Mouse (Mus musculus): ENCODE results near the gene Med29.

The Med29 gene

DNA sequence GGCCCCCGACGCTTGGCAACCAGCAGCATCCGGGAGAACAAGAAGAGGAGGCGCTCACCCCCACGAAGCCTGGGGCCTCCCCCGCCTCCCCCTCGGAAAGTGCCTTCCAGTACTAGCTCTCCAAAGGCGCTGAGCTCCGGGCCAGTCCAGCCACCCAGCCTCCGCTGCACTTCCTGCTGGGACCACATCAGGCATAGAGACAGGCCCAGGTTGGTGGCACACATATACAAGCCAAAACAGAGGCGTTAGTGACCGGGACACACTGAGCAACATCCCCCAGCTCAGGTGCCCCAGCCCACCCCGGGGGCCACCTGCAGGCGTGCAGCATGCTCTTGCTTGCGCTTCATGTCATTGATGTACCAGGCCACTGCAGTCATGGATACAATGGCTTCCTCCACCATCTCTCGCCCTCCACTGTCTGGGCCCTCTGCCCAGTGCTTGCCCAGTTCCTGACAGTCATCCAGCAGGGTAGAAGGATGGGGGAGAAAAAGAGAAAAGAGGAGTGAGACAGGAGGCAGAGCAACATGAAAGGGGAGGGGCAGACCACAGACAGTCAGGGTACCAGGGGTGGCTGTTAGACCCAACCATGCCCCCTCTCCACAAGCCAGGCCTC is 24.7 kb downstream of the Med29 start:
- in situ Hi-C loops (cut with MboI; ENCODE audit: low pct_unique_long_range_greater_than_20kb in 1 of 2, low sequenced_read_pairs in 2 of 2, unreplicated experiment in 1 of 2), result no loop called here

DNA sequence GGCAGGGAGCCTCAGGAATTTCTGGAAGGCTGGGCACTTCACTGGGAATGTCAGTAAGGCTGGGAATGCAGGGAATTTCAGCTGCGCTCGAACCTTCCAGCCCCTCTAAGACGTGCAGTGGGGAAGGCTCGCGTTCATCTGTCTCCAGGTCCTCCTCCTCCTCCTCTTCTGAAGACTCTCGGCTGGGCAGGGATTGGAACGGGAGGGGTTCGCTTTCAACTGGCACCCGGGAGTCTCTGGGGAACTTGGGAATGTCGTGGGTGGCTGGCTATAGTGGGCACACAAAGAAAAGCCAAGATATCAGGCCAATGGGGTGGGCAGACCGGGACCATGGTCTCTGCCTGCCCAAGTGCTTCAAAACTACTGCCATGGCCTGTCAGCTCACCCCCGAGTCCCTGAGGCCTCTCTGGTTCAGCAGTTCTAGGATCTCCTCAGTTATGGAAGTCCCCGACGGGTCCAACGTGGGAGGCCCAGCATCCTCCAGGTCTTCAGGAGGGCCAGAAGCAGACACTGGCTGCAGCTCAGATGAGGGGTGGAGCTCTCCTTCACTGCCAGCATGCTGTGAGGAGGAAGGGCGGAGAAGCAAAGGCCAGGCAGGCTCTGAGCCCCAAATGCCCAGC is 30.0 kb downstream of the Med29 start:
- in situ Hi-C loops (cut with MboI; ENCODE audit: low pct_unique_long_range_greater_than_20kb in 1 of 2, low sequenced_read_pairs in 2 of 2, unreplicated experiment in 1 of 2), result no loop called here

DNA sequence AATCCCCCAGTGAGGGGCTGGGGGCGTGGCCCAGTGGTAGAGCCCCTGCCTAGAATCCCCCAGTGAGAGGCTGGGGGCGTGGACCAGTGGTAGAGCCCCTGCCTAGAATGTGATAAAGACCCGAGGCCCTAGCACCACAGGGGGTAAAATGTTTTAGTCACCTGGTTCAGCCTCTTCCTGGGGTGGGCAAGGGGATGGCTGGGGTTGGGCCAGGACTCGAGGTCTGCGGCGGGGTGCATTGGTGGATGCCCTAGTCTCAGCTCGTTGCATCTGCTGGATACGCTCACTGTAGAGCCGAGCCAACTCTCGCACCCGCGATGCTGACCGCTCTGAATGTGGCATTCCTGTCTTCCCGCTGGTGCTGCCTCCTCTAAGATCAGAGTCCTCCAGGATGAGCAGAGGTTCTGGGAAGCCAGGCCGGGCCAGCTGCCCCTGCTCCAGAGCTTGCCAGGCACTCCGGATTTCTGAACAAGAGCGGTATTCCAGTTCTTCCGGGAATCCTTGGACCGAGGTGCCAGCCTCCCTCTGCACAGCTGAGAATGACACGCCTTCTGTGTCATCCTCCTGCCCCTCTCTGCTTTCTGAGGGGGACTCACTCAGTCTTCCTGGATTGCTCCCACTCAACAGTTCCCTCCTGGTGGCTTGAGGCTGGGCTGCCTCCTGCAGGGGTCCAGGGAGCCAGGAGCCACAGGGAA is 30.7 kb downstream of the Med29 start:
- in situ Hi-C loops (cut with MboI; ENCODE audit: low pct_unique_long_range_greater_than_20kb in 1 of 2, low sequenced_read_pairs in 2 of 2, unreplicated experiment in 1 of 2), result no loop called here

DNA sequence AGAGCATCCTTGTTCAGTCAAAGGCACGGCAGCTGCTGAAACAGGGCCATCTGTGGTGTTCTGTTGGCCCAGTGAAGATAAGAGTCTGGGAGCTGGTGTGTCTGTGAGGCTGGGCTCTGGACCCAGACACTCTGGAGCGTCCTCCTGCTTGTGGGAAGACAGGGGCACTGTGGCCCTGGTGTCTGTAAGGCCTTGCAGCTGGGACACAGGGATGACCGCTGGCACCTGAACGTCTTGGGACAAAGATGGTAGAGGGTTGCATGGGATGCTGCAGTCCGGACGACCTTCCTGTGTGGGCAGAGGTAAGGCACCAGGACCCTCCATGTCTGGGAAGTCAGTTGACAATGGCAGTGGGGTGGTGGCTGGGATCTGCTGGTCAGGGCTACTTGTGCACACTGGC is 32.2 kb downstream of the Med29 start:
- in situ Hi-C loops (cut with MboI; ENCODE audit: low pct_unique_long_range_greater_than_20kb in 1 of 2, low sequenced_read_pairs in 2 of 2, unreplicated experiment in 1 of 2), result no loop called here

DNA sequence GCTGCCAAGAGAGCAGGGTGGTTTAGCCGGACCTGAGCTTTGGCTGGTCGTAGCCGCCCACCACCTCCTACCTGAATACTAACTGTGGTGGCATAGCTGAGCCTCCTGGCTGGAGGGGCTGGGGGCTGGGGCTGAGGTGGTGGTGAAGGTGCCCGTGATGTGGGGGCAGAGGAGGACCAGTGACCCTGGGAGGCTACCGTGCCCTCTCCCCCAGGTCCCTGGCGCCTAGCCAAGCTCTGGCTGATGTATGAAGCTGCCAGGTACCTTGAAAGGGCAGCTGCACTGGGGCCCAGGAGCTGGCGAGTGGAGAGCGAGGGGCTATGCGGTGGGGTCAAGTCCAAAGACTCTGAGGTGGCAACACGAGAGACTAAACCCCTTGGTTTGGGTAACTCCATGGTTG is 32.7 kb downstream of the Med29 start:
- in situ Hi-C loops (cut with MboI; ENCODE audit: low pct_unique_long_range_greater_than_20kb in 1 of 2, low sequenced_read_pairs in 2 of 2, unreplicated experiment in 1 of 2), result no loop called here

DNA sequence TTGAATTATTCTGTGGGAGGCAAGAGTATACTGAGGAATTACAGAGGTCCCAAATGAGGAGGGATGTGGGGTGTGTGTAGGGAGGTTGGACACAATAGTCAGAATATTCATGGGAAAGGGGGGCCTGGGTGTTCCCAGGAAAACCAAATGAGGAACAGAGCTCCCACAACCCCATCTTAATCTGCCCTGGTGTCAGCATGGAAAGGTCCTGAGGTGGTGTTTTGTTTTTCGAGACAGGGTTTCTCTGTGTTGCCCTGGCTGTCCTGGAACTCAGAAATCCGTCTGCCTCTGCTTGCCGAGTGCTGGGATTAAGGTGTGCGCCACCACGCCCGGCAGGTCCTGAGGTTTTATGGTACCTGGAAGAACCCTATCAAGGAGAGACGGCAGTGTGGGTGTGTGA is 34.1 kb downstream of the Med29 start:
- in situ Hi-C loops (cut with MboI; ENCODE audit: low pct_unique_long_range_greater_than_20kb in 1 of 2, low sequenced_read_pairs in 2 of 2, unreplicated experiment in 1 of 2), result no loop called here

DNA sequence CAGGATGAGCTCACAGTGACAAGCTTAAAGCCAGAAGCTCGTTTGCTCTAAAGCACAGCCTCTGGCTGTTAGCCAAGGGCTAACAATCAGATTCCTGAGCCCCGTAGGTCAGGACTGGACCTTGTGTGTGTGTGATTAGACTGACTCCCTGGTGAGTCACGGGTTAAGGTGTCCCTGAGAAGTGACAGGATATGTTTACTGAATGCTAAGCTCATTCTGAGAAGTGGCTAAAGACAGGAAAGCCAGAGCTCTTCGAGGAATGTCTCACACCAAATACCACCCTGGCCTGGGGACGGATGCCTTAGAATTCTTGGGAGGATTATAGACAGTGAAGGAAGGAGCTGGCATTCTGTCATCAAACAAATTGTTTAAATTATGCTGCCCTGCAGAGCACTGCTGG is 34.5 kb downstream of the Med29 start:
- in situ Hi-C loops (cut with MboI; ENCODE audit: low pct_unique_long_range_greater_than_20kb in 1 of 2, low sequenced_read_pairs in 2 of 2, unreplicated experiment in 1 of 2), result no loop called here

DNA sequence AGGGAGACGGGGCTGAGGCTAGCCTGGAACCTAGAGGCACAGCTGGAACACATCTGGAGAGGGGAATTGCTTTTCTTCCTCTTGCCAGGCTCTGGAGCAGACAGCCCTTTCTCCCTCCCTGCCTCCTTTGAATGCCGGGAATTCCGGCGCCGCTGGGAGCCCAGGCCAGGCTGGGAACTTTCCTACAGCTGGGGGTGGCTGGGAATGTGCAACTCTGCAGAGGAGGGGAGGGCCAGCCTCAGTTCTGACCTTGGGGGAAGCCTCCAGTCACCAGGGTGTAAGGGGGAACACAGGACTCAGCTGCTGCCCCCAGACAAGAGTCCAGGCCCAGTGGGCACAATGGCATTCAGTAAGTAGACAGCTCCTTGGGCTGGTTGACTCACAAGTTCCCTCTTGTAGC is 35.5 kb downstream of the Med29 start:
- in situ Hi-C loops (cut with MboI; ENCODE audit: low pct_unique_long_range_greater_than_20kb in 1 of 2, low sequenced_read_pairs in 2 of 2, unreplicated experiment in 1 of 2), result no loop called here

DNA sequence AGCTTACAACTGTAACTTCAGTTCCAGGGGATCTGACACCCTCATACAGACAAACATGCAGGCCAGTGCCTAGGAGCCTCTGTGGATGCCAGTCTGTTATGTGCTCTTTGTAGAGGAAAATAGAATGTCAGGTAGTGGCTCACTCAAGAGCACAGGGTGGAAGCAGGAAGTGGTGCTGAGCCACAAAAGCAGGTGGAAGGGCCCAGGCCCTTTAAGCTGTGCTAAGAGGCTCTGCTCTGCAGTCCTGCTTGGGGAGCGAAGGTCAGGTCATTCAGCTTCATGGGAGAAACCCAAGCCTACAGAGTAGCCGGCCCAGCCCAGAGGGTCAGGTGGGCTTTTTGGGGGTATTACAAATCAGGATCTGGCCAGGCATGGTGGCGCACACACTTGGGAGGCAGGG is 37.3 kb downstream of the Med29 start:
- in situ Hi-C loops (cut with MboI; ENCODE audit: low pct_unique_long_range_greater_than_20kb in 1 of 2, low sequenced_read_pairs in 2 of 2, unreplicated experiment in 1 of 2), result no loop called here

DNA sequence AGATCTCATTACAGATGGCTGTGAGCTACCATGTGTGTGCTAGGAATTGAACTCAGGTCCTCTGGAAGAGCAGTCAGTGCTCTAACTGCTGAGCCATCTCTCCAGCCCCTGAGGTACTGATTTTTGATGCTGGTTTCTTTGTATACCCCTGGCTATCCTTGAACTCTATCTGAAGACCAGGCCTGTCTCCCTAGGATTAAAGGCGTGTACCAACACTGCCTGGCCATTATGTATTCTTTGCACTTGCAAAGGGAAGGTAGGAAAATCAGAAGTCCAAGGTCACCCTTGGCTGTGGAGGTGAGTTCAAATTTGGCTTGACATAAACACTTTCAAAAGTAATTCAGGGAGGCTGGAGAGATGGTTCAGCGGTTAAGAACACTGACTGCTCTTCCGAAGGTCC is 37.9 kb downstream of the Med29 start:
- in situ Hi-C loops (cut with MboI; ENCODE audit: low pct_unique_long_range_greater_than_20kb in 1 of 2, low sequenced_read_pairs in 2 of 2, unreplicated experiment in 1 of 2), result no loop called here

DNA sequence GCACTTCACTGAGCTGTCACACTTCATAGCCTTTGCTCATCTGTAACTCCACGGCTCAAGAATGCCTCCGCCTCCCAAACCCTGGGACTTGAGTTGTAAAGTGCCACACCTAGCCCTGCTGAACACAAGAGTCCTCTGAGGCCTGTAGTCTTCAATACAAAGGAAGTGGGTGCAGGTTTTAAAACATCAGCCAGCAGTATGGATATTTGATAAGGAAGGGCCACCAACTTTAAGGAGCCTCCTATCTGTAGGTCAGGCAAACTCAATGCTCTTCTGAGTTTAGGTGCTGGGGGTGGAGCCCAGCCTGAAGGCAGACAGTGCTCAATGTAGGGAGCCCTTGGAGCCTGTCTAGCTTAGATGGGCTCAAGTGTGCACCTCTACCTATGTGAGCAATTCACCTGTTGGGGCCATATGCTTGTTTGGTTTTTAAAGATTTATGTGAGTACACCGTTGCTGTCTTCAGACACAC is 38.4 kb downstream of the Med29 start:
- in situ Hi-C loops (cut with MboI; ENCODE audit: low pct_unique_long_range_greater_than_20kb in 1 of 2, low sequenced_read_pairs in 2 of 2, unreplicated experiment in 1 of 2), result no loop called here

DNA sequence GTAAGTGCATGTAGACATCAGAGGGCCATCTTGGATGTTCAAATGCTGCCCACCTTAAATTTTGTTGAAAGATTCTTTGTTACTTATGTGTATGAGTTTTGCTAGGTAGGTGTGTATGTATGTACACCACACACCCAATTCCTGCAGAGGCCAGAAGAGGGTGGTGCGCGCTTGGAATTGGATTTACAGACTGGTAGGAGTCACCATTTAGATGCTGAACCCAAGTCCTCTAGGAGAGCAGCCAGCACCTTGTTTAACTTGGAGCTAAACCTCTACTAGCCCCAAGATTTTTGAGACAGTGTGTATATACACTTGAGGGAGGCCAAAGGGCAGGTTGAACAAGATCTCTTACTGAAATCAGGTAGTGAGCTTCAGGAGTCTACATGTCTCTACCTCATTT is 39.2 kb downstream of the Med29 start:
- in situ Hi-C loops (cut with MboI; ENCODE audit: low pct_unique_long_range_greater_than_20kb in 1 of 2, low sequenced_read_pairs in 2 of 2, unreplicated experiment in 1 of 2), result no loop called here

DNA sequence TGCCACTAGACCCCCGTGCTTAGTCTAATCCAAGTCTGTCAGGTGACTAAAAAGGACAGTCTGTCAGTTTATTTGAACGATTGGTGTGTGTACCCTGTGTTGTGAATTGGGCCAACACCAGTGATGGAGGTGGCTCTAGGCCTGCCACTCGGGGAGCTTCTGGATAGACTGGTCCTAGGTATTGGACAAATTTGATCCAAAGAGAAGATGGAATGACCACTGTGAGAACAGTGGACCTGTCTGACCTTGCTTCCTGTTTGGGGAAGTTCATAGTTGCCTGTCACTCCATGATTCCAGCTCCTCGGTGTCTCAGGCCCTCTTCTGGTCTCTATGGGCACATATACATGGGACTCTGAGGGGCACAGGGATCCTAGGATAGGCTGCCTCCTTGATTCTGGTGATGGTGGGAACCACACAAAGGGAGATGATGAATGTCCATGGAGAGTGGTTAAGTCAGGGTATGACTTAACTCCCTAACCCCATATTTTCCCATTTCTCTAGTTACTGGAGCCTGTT is 40.8 kb downstream of the Med29 start:
- in situ Hi-C loops (cut with MboI; ENCODE audit: low pct_unique_long_range_greater_than_20kb in 1 of 2, low sequenced_read_pairs in 2 of 2, unreplicated experiment in 1 of 2), result no loop called here

DNA sequence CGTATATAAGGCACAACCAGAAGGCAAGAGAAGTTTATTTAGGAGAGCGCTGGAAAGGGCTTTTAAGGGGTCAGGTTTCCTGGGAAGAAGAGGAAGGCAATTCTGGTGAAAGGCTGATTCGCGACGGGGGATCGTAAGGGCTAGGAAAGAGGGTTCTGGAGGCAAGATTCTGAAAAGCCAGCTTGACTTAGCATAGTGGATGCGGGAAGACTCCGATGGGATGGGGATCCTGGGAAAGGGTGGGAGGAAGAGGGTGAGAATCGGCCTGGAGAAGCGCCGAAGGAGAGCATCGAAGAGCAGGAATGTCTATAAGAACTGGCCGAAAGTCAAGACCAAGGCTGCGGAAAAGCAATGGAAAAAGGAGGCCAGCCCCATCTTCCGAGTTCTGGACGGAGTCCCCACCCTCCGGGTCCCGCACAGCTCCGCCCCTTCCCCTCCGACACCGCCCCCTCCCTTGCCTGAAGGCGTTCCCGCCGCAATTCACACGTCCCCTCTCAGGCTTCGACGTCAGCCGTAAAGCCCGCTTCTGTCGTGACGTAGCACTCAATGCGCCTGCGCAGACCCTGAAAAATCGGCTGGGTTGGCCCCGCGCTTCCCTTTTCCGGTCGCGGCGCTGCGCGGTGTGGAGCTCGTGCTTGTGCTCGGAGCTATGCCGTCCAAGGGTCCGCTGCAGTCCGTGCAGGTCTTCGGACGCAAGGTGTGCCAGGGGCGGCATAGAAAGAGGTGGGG is 42.2 kb downstream of the Med29 start, which contains the start of gene Rps16:
Gene Rps16, plus strand, starts transcription at position 498 of the 729 bp plus-strand sequence.
- in situ Hi-C loops (cut with MboI; ENCODE audit: low pct_unique_long_range_greater_than_20kb in 1 of 2, low sequenced_read_pairs in 2 of 2, unreplicated experiment in 1 of 2), result no loop called here

DNA sequence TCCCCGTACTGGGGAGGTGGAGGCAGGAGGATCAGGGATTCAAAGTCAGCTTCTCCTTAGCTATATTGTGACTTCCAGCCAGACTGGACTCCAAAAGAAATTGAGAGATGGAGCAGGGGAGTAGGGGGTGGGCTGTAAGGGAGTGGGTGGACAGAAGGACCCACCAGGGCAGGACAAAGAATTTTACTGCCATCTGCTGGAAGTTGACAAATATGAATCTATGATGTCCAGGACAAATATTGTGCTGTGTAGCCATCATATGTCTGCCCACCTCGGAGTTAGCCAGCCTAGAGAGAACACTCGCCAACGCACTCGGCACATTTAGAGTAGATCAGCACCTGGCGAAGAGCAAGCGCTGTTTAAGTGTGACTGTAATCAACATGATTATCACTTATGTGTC is 43.9 kb downstream of the Med29 start:
- in situ Hi-C loops (cut with MboI; ENCODE audit: low pct_unique_long_range_greater_than_20kb in 1 of 2, low sequenced_read_pairs in 2 of 2, unreplicated experiment in 1 of 2), result no loop called here

DNA sequence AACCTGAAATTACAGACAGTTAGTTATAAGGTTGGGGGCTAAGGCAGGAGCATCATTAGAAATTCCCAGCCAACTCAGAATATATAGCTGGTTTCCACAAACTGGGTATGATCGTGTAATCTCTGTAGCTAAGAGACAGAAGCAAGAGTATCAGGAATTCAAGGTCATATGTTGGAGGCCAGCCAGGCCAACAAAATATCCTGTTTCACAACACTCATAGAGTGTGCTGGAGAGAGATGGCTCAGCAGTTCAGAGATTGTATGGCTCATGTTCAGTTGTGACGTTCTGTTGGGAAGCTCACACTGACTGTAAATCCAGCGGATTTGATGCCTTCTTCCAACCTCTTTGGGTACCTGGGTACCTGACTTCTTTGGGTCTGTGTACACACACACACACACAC is 44.8 kb downstream of the Med29 start:
- in situ Hi-C loops (cut with MboI; ENCODE audit: low pct_unique_long_range_greater_than_20kb in 1 of 2, low sequenced_read_pairs in 2 of 2, unreplicated experiment in 1 of 2), result no loop called here

DNA sequence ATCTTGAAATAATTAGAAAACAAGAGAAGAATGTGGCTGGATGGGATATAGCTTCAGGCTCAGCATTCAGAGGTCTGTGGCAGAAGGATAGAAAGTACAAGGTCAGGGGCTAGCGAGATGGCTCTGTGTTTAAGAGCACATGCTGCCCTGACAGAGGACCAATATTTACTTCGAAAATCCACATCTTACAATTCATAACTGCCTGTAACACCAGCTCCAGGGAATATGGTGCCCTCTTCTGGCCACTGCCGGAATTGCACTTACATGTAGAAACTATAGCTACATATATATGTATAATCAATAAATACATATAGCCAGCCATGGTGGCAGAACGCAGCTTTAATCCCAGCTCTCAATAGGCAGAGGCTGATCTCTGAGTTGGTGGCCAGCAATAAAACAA is 47.9 kb downstream of the Med29 start:
- in situ Hi-C loops (cut with MboI; ENCODE audit: low pct_unique_long_range_greater_than_20kb in 1 of 2, low sequenced_read_pairs in 2 of 2, unreplicated experiment in 1 of 2), result no loop called here

DNA sequence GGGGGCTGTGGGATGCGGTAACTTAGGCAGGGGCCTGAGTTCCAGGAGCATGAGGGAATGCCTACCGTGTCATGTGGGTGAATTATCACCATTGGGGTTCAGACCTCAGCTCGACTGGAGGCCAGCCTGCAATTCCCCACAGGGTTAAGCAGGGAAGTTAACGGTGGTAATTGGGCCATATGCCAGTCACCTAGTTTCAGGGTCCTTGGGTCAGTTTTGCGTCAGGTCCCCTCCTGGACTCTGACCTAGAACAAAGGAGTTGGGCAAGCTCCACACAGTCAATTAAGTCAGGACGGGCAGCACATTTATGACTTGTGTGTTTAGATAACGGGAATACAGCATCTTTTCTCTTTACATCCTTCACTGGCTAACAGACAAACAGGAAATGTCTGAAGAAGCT is 51.1 kb downstream of the Med29 start:
- in situ Hi-C loops (cut with MboI; ENCODE audit: low pct_unique_long_range_greater_than_20kb in 1 of 2, low sequenced_read_pairs in 2 of 2, unreplicated experiment in 1 of 2), result no loop called here

DNA sequence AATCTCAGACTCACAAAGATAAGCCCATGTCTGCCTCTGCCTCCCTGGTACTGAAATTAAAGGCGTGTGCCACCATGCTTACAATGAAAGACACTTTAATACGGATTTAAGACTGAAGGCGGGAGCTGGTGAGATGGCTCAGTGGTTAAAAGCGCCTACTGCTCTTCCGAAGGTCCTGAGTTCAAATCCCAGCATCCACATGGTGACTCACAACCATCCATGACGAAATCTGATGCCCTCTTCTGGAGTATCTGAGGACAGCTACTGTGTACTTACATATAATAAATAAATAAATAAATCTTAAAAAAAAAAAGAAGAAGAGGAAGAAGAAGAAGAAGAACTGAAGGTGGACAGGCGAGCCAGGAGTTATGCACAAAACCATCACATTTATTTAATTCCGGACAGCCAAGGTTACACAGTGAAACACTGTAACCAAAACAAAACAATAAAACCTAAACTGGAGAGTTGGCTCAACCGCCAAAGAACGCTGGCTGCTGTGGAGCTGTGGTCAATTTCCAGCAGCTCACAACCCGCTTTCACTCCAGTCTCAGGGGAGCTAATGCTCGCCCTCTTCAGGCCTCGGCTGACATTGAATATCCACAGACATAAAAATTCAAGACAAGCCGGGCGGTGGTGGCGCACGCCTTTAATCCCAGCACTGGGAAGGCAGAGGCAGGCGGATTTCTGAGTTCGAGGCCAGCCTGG is 53.1 kb downstream of the Med29 start:
- in situ Hi-C loops (cut with MboI; ENCODE audit: low pct_unique_long_range_greater_than_20kb in 1 of 2, low sequenced_read_pairs in 2 of 2, unreplicated experiment in 1 of 2), result no loop called here
